Mouse (Mus musculus) liver, adult 2 months (tissue): Measurements from ENCODE around the gene Igdcc3.

Experiments used
- CTCF ChIP-seq: fragments of 200-500 bp; IDR thresholded peaks from 2 replicates; pipeline ENCODE4 v1.5.1; 2011; ENCODE audit warnings: low read depth, low read length, control low read depth
- POLR2A ChIP-seq: fragments of 200-500 bp; IDR thresholded peaks from 2 replicates; pipeline ENCODE4 v1.6.1; 2011; ENCODE audit warnings: low read length, control low read depth; ENCODE audit not compliant: insufficient read depth; ENCODE audit errors: extremely low read depth

GRCm38 (mm10) chr9:65103173-65103752 is 37.7 kb upstream of the Igdcc3 start:
- TF ChIP-seq CTCF (no peak), POLR2A (no peak)
